Mouse (Mus musculus): ENCODE measurements at regions not wholly inside any gene's neighbourhood (a gene's known extent, or its start where the extent isn't known, plus 50 kb on each side); places are given as distances from the start of the nearest gene placed in this dataset.
A peak's percentile ranks its signal among the peaks of the same experiment; 100 is the strongest.

DNA sequence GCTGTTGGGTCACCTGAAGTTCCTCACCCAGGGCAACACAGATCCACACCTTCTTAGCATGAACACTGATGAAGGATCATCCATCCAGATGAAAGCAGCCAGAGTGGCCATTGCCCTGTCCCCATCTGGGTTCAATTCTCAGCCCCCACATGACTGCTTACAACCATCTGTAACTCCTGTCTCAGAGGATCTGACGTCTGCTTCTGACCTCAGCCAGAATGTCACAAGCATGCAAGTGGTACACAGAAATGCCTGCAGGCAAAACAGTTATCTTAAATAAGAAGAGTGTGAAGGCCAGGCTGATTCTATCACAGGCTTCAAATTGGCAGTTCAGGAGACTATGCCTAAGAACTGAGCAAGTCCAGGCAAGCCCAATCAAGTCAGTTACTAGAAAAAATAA is 76.2 kb upstream of the Dlg1 start:
- Histone ChIP-seq H3K4me3 (no peak overlapping the region), H3K9ac (no peak overlapping the region), H3K27me3 (no peaks in the 10 kb centered on the region), H3K9me3 (no peaks in the 10 kb centered on the region), H3K36me3 (no peaks in the 10 kb centered on the region), H3K4me2 (no peak overlapping the region), H3K4me1 (replicated peaks) (peaks cover 32% of the 10 kb centered on the region), H3K27ac (replicated peaks) (no peak overlapping the region)
- WGBS = 47% methylated on average over 1 of the region's 1 CpGs
- ATAC-seq (ENCODE audit: low read depth) = no peak

DNA sequence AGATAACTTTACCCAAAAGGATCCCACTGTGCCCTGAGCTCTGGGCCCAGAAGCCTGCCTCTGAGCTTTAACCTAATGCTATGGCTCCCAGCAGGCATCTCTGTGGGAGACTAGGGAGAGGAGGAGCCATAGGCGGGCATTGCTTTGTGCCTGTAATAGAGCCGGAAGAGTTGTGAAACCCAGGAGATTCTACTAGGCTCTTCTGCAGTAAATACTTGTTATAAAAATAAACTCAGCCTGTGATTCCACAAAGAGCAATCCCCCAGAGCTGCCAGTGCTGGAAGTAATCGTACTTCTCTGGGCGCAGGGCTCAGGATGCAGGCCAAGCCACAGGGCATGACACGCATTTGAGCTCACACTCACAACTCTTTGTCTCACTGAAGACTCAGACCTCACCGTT is 73.7 kb upstream of the Dlg1 start:
- Histone ChIP-seq H3K9me3 (no peaks in the 10 kb centered on the region), H3K27ac (replicated peaks) (peak overlapping the region; percentile 75), H3K36me3 (no peaks in the 10 kb centered on the region), H3K9ac (no peak overlapping the region), H3K4me3 (no peak overlapping the region), H3K4me2 (no peak overlapping the region), H3K4me1 (replicated peaks) (peaks cover 50% of the 10 kb centered on the region), H3K27me3 (no peaks in the 10 kb centered on the region)
- WGBS = 20% methylated on average over 6 of the region's 6 CpGs
- no peak for ATAC-seq (ENCODE audit: low read depth)

DNA sequence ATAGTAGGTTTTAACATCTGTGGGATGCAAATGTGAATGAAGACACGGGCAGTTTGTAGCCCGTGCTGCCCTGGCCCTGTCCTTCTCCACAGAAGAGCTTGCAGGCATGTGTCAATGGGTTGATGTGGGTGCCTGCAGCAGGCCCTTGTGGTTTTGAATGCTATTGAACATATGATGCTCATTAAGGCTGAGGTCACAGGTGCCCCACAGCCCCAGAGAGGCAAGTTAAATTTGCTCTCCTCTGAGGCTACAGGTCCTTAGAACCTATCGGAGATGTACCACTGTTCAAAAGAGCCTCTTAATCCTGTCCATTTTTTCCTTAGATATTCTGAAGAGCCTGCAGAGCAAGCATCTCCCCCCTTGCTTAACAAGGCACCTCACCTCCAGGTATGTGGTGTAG is 71.7 kb upstream of the Dlg1 start:
- 23% methylated on average over 3 of the region's 3 CpGs for WGBS
- peaks cover 50% of the 10 kb centered on the region for H3K4me1 ChIP-seq (replicated peaks)
- H3K36me3 ChIP-seq = no peaks in the 10 kb centered on the region
- peak overlapping the region; percentile 37 for H3K4me2 ChIP-seq
- no peak overlapping the region for H3K9ac ChIP-seq
- no peak overlapping the region for H3K4me3 ChIP-seq
- H3K9me3 ChIP-seq = no peaks in the 10 kb centered on the region
- peak; percentile 38 for ATAC-seq (ENCODE audit: low read depth)
- peak overlapping the region; percentile 90 for H3K27ac ChIP-seq (replicated peaks)
- no peaks in the 10 kb centered on the region for H3K27me3 ChIP-seq

DNA sequence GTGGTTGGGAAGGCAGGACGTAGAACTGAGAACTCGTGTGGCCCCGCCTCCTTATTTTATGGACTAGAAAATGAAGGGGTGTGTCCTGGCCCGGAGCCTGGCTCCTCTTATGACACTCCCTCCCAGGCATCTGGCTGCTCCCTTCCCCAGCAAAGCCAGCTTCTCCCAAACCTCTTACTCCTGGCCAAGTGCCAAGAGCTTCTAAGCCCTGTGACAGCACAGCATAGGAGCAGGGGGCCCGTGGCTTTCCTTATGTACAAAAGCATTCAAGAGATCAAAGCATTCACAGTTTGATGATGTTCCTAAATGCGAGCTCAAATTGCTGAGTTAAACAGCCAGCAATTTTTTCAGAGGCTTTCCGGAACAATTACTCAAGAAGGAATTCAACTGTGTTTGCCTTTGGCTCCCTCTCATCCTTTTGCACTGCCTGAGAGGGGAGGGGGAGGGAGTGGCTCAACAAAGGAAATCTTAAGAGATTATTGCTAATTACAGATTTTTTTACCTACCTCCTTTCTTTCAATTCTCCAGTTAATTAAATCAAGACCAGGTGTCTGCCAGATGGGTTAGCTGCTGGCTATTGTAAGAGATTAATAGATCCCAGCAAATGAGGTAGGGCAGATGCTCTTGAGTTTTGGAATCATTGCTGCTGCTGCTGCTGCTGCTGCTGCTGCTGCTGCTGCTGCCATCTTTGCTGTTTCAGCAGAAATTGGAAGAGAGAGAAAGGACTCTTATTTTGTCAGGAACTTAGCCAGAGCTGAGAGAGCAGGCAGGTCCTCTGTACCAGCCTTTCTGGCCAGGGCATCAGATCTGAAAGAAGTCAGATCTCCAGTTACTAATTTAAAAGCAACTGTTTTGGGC is 71.0 kb upstream of the Dlg1 start:
- no peaks in the 10 kb centered on the region for H3K27me3 ChIP-seq
- H3K4me1 ChIP-seq (replicated peaks) = peaks cover 50% of the 10 kb centered on the region
- ATAC-seq (ENCODE audit: low read depth) = peak; percentile 96
- peak overlapping the region; percentile 90 for H3K27ac ChIP-seq (replicated peaks)
- peak overlapping the region; percentile 48; the same call in 1 of the 2 replicates for H3K9ac ChIP-seq
- WGBS = 2% methylated on average over 7 of the region's 7 CpGs
- peak overlapping the region; percentile 37 for H3K4me2 ChIP-seq
- H3K9me3 ChIP-seq = no peaks in the 10 kb centered on the region
- H3K4me3 ChIP-seq = no peak overlapping the region
- H3K36me3 ChIP-seq = no peaks in the 10 kb centered on the region

DNA sequence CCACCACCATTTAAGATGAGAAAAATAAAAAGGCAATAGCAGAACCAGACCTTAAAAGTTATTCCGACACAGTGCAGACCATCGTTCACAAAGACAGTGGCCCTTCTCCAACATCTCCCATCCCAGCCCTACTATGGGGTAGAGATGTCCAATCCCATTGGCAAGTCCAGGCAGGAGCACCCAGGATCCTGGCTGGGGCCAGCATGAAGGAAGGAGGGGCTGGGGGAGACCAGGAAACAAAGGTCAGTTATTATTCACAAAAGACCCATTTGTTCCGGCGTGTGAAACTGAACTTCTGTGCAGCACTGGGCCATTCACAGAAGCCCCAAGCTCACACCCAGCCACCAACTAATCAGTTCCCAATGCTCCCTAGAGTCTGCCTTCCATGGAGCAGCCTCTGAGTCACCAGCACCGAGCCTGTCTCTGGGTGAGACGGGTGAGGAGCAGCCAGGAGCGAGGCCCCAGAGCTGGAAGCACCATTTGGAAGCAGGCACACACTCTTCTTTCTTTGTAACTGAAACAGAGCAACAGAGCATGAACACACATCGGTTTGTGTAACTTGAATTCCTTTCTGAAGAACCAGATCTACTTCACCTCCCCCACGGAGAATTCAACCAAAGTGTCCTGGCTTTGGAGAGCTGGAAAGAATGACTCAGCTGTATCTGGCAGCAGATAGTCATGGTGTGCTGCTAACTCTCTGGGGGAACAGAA is 70.1 kb upstream of the Dlg1 start:
- WGBS = 21% methylated on average over 9 of the region's 9 CpGs
- Histone ChIP-seq H3K4me2 (peak overlapping the region; percentile 37), H3K27me3 (no peaks in the 10 kb centered on the region), H3K4me3 (no peak overlapping the region), H3K9ac (peak overlapping the region; percentile 18; the same call in 1 of the 2 replicates), H3K27ac (replicated peaks) (peak overlapping the region; percentile 90), H3K4me1 (replicated peaks) (peaks cover 50% of the 10 kb centered on the region), H3K36me3 (no peaks in the 10 kb centered on the region), H3K9me3 (no peaks in the 10 kb centered on the region)
- ATAC-seq (ENCODE audit: low read depth) = peak; percentile 23; the same call in 1 of the 2 replicates

DNA sequence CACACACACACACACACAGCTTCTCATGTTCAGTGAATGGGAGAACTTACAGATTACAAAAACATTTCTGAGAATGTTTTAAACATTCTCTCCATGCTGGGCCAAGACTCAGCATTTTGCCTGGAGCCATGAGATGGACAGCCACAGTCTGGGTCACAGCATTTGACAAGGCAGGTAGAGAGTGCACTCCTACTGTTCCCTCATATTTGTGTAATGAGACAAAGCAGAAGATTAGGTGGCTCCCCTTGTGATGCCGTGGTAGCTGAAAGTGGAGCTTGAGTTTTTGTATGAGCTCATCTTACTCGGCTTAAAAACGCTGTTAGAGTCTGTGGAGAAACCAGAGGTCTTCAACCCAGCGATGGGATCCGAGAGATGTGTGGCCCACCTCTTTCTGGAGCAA is 65.3 kb upstream of the Dlg1 start:
- Histone ChIP-seq H3K9ac (no peak overlapping the region), H3K4me1 (replicated peaks) (peaks cover 9% of the 10 kb centered on the region), H3K9me3 (no peaks in the 10 kb centered on the region), H3K27me3 (no peaks in the 10 kb centered on the region), H3K4me2 (no peak overlapping the region), H3K4me3 (no peak overlapping the region), H3K27ac (replicated peaks) (no peak overlapping the region), H3K36me3 (no peaks in the 10 kb centered on the region)
- ATAC-seq (ENCODE audit: low read depth) = no peak
- WGBS = 92% methylated on average over 5 of the region's 5 CpGs

DNA sequence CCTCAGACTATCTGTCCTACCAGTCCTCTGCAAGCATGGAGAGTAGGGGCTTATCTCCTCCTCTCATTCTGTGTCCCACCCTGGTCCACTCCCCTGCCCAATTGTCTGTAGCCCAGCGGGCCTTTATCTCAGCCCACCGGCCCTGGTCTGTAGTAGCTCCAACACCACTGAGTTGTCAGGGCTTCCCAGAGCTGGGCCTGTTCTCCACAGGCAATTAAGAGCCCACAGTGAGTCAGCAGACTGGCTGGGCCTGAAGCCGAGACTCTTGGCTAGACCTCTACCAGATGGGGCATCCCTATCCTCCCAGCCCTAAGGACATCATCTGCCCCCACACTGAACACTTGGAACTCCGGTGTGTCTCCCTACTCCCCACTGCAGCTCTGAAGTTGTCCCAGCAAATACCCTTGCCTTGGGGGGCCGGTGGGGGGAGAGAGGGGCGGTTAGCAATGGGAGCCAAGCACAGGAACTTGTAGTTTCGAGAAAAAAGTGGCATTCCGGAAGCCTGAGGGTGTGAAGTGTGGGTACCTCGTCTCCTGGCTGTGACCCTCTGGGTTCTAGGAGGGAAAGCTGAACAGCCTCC is 64.7 kb upstream of the Dlg1 start:
- Histone ChIP-seq H3K9me3 (no peaks in the 10 kb centered on the region), H3K9ac (no peak overlapping the region), H3K36me3 (no peaks in the 10 kb centered on the region), H3K4me2 (no peak overlapping the region), H3K4me1 (replicated peaks) (peaks cover 3% of the 10 kb centered on the region), H3K4me3 (no peak overlapping the region), H3K27me3 (no peaks in the 10 kb centered on the region), H3K27ac (replicated peaks) (no peak overlapping the region)
- WGBS = 84% methylated on average over 9 of the region's 9 CpGs
- no peak for ATAC-seq (ENCODE audit: low read depth)

- Histone ChIP-seq H3K4me1 (replicated peaks) (no peaks in the 10 kb centered on the region; the same call in 1 of the 2 replicates), H3K27me3 (no peaks in the 10 kb centered on the region), H3K27ac (replicated peaks) (no peak overlapping the region), H3K4me3 (no peak overlapping the region), H3K9ac (no peak overlapping the region), H3K4me2 (no peak overlapping the region), H3K36me3 (no peaks in the 10 kb centered on the region), H3K9me3 (no peaks in the 10 kb centered on the region)
- WGBS = 95% methylated on average over 6 of the region's 6 CpGs
- ATAC-seq (ENCODE audit: low read depth) = no peak
Measured at GRCm38 (mm10) chr16:31598989-31599421, 64.2 kb upstream of the Dlg1 start.

DNA sequence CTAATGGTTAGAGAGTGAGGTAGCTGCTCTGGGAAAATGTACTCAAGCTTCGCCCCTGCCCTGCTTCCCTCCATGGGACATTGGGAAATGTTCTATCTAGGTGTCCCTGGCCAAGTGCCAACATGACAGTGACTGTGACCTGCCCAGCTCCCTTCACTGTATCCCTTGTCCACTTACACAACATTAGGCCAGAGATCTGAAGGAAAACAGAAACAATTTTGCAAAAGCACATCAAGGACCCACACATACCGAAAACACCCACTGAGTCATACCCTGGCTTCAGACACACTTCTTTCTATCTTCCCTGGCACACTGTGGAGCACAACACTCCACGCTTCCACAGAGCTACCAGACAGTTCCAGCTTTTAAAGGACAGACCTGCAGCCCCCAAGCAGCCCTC is 62.0 kb upstream of the Dlg1 start:
- H3K4me1 ChIP-seq (replicated peaks) = no peaks in the 10 kb centered on the region
- no peak overlapping the region for H3K9ac ChIP-seq
- WGBS = 92% methylated on average over 3 of the region's 3 CpGs
- H3K4me3 ChIP-seq = no peak overlapping the region
- H3K36me3 ChIP-seq = no peaks in the 10 kb centered on the region
- no peaks in the 10 kb centered on the region for H3K27me3 ChIP-seq
- no peak overlapping the region for H3K4me2 ChIP-seq
- H3K9me3 ChIP-seq = no peaks in the 10 kb centered on the region
- H3K27ac ChIP-seq (replicated peaks) = no peak overlapping the region
- ATAC-seq (ENCODE audit: low read depth) = no peak

DNA sequence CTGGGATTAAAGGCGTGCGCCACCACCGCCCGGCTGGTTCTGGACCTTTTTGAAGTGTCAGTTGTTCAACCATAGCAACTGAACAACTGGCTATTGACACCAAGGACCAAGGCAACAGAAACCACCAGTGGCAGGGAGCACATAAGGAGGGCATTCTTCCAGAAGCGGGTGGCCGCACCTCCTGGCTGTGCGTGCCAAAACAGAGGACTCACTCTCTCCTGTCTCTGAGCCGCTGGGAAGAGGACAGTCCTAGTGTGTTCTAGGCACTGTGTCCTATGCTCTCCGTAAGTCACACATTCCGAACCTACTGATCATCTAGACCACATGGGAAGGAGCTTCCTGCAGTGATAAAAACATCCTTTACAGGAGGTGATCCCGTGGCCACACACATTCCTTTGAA is 60.1 kb upstream of the Dlg1 start:
- Histone ChIP-seq H3K9me3 (no peaks in the 10 kb centered on the region), H3K4me3 (no peak overlapping the region), H3K4me1 (replicated peaks) (no peaks in the 10 kb centered on the region), H3K9ac (no peak overlapping the region), H3K27ac (replicated peaks) (no peak overlapping the region), H3K36me3 (no peaks in the 10 kb centered on the region), H3K4me2 (no peak overlapping the region), H3K27me3 (no peaks in the 10 kb centered on the region)
- 76% methylated on average over 11 of the region's 11 CpGs for WGBS
- no peak; the same call in 1 of the 2 replicates for ATAC-seq (ENCODE audit: low read depth)

- H3K27me3 ChIP-seq = no peaks in the 10 kb centered on the region
- H3K4me3 ChIP-seq = no peak overlapping the region
- 79% methylated on average over 11 of the region's 11 CpGs for WGBS
- H3K4me1 ChIP-seq (replicated peaks) = peaks cover 9% of the 10 kb centered on the region; the same call in 1 of the 2 replicates
- H3K4me2 ChIP-seq = no peak overlapping the region
- no peak overlapping the region for H3K27ac ChIP-seq (replicated peaks)
- H3K36me3 ChIP-seq = no peaks in the 10 kb centered on the region
- H3K9me3 ChIP-seq = no peaks in the 10 kb centered on the region
- ATAC-seq (ENCODE audit: low read depth) = no peak
- H3K9ac ChIP-seq = no peak overlapping the region
Measured at GRCm38 (mm10) chr16:31606389-31607177, 56.7 kb upstream of the Dlg1 start.

All from neural tube, embryonic 13.5 days (tissue).